Mouse (Mus musculus) fat pad, adult 2 months (tissue): ENCODE results near the gene Gipr.
"Not testable (repeated sequence)": the region's sequence is repeated elsewhere in the genome, so short reads cannot be mapped to it uniquely, and the experiment has no call there.

Source experiments
- DNase-seq: peaks from one replicate; pipeline ENCODE4 v3.0.0-alpha.2; 2011; ENCODE audit warnings: low read depth, low spot score; ENCODE audit errors: extremely low read depth

Gene Gipr

GRCm38 (mm10) chr7:19178443-19179092, 12.6 kb upstream of the Gipr start:
- no peak for DNase-seq

- no peak for DNase-seq
Measured at GRCm38 (mm10) chr7:19178035-19178434, 12.1 kb upstream of the Gipr start.

- DNase-seq: no peak
Measured at GRCm38 (mm10) chr7:19177216-19177615, 11.3 kb upstream of the Gipr start.

- no peak for DNase-seq
Measured at GRCm38 (mm10) chr7:19176516-19176947, 10.6 kb upstream of the Gipr start.

GRCm38 (mm10) chr7:19175708-19176515, 10.0 kb upstream of the Gipr start, which contains the start of gene Eml2:
Eml2 (plus strand) TSS chr7:19176421.
- DNase-seq: no peak

- no peak for DNase-seq
Measured at GRCm38 (mm10) chr7:19172874-19173273, 6.9 kb upstream of the Gipr start.

GRCm38 (mm10) chr7:19171831-19172230, 5.9 kb upstream of the Gipr start:
- no peak for DNase-seq

- DNase-seq: no peak
Measured at GRCm38 (mm10) chr7:19170142-19170541, 4.2 kb upstream of the Gipr start.

GRCm38 (mm10) chr7:19169506-19169905, 3.6 kb upstream of the Gipr start:
- no peak for DNase-seq

- no peak for DNase-seq
Measured at GRCm38 (mm10) chr7:19166990-19167389, 1.1 kb upstream of the Gipr start.

GRCm38 (mm10) chr7:19164978-19165377, 949 bp downstream of the Gipr start:
- no peak for DNase-seq

- DNase-seq: no peak
Measured at GRCm38 (mm10) chr7:19164189-19164588, 1.7 kb downstream of the Gipr start.

GRCm38 (mm10) chr7:19163752-19164151, 2.2 kb downstream of the Gipr start:
- DNase-seq: no peak

- no peak for DNase-seq
Measured at GRCm38 (mm10) chr7:19162928-19163327, 3.0 kb downstream of the Gipr start.

- DNase-seq: no peak
Measured at GRCm38 (mm10) chr7:19160115-19160514, 5.8 kb downstream of the Gipr start.

- no peak for DNase-seq
Measured at GRCm38 (mm10) chr7:19159411-19159810, 6.5 kb downstream of the Gipr start.

GRCm38 (mm10) chr7:19158601-19159000, 7.3 kb downstream of the Gipr start:
- no peak for DNase-seq

GRCm38 (mm10) chr7:19157160-19157800, 8.6 kb downstream of the Gipr start:
- DNase-seq: no peak

GRCm38 (mm10) chr7:19155825-19156475, 10.0 kb downstream of the Gipr start:
- no peak for DNase-seq

GRCm38 (mm10) chr7:19154796-19155195, 11.1 kb downstream of the Gipr start:
- no peak for DNase-seq

- DNase-seq: not testable (repeated sequence)
Measured at GRCm38 (mm10) chr7:19151121-19151520, 14.8 kb downstream of the Gipr start.
